Mouse (Mus musculus): ENCODE data around the gene Ankfy1.
"Not testable (repeated sequence)": the region's sequence is repeated elsewhere in the genome, so short reads cannot be mapped to it uniquely, and the experiment has no call there.

Ankfy1 gene

GRCm38 (mm10) chr11:72723165-72723564 is 33.4 kb downstream of the Ankfy1 start:
- DNase-seq (ENCODE audit: low spot score), result no peak

GRCm38 (mm10) chr11:72723871-72724270 is 34.1 kb downstream of the Ankfy1 start:
- no peak for DNase-seq (ENCODE audit: low spot score)

GRCm38 (mm10) chr11:72726023-72726422 is 36.2 kb downstream of the Ankfy1 start:
- DNase-seq (ENCODE audit: low spot score), result peak; percentile 43

GRCm38 (mm10) chr11:72733736-72734135 is 43.9 kb downstream of the Ankfy1 start:
- DNase-seq (ENCODE audit: low spot score), result no peak

- no peak for DNase-seq (ENCODE audit: low spot score)
Observed at GRCm38 (mm10) chr11:72734840-72735518, 45.2 kb downstream of the Ankfy1 start.

- DNase-seq (ENCODE audit: low spot score), result no peak
Observed at GRCm38 (mm10) chr11:72735519-72735860, 45.7 kb downstream of the Ankfy1 start.

GRCm38 (mm10) chr11:72736320-72736719 is 46.5 kb downstream of the Ankfy1 start:
- DNase-seq (ENCODE audit: low spot score), result no peak

GRCm38 (mm10) chr11:72737517-72737916 is 47.7 kb downstream of the Ankfy1 start:
- DNase-seq (ENCODE audit: low spot score), result not testable (repeated sequence)

GRCm38 (mm10) chr11:72739048-72739447 is 49.2 kb downstream of the Ankfy1 start:
- DNase-seq (ENCODE audit: low spot score), result no peak

- no peak for DNase-seq (ENCODE audit: low spot score)
Observed at GRCm38 (mm10) chr11:72751956-72752355, 62.1 kb downstream of the Ankfy1 start.

GRCm38 (mm10) chr11:72758316-72758715 is 68.5 kb downstream of the Ankfy1 start:
- no peak for DNase-seq (ENCODE audit: low spot score)

GRCm38 (mm10) chr11:72759581-72759980 is 69.8 kb downstream of the Ankfy1 start:
- DNase-seq (ENCODE audit: low spot score), result no peak

- no peak for DNase-seq (ENCODE audit: low spot score)
Observed at GRCm38 (mm10) chr11:72760781-72761180, 71.0 kb downstream of the Ankfy1 start.

- no peak for DNase-seq (ENCODE audit: low spot score)
Observed at GRCm38 (mm10) chr11:72764270-72764669, 74.5 kb downstream of the Ankfy1 start.

- DNase-seq (ENCODE audit: low spot score), result no peak
Observed at GRCm38 (mm10) chr11:72767716-72768115, 77.9 kb downstream of the Ankfy1 start.

- no peak for DNase-seq (ENCODE audit: low spot score)
Observed at GRCm38 (mm10) chr11:72769061-72769460, 79.3 kb downstream of the Ankfy1 start.

GRCm38 (mm10) chr11:72770324-72770723 is 80.5 kb downstream of the Ankfy1 start:
- peak; percentile 52 for DNase-seq (ENCODE audit: low spot score)

GRCm38 (mm10) chr11:72770816-72771215 is 81.0 kb downstream of the Ankfy1 start:
- DNase-seq (ENCODE audit: low spot score), result no peak

GRCm38 (mm10) chr11:72771461-72771860 is 81.7 kb downstream of the Ankfy1 start:
- no peak for DNase-seq (ENCODE audit: low spot score)

GRCm38 (mm10) chr11:72772611-72773010 is 82.8 kb downstream of the Ankfy1 start:
- DNase-seq (ENCODE audit: low spot score), result not testable (repeated sequence)

GRCm38 (mm10) chr11:72778957-72779356 is 89.2 kb downstream of the Ankfy1 start:
- no peak for DNase-seq (ENCODE audit: low spot score)

GRCm38 (mm10) chr11:72782103-72782502 is 92.3 kb downstream of the Ankfy1 start:
- DNase-seq (ENCODE audit: low spot score), result no peak

- DNase-seq (ENCODE audit: low spot score), result no peak
Observed at GRCm38 (mm10) chr11:72782503-72782902, 92.7 kb downstream of the Ankfy1 start.

GRCm38 (mm10) chr11:72792033-72792432 is 102.2 kb downstream of the Ankfy1 start:
- DNase-seq (ENCODE audit: low spot score), result no peak

- DNase-seq (ENCODE audit: low spot score), result no peak
Observed at GRCm38 (mm10) chr11:72795149-72795454, 105.3 kb downstream of the Ankfy1 start.

Data from testis, postnatal 10 days (tissue).